Mouse (Mus musculus) bone marrow, adult 2 months (tissue): ENCODE results near the gene Casc3. TPM values are rescaled to one million over a fixed set of nuclear protein-coding genes. Genes with fewer than 3 reads are reported as not detected.
"Not testable (repeated sequence)": the region's sequence is repeated elsewhere in the genome, so short reads cannot be mapped to it uniquely, and the experiment has no call there.

Source experiments
- H3K27ac ChIP-seq: fragments of 200-500 bp; 2 replicates; pipeline ENCODE4 v1.5.1; 2012; ENCODE audit warnings: low read depth, mild to moderate bottlenecking, control low read depth, inconsistent platforms, low read length; ENCODE audit not compliant: control insufficient read depth, poor library complexity, insufficient read depth
- H3K4me1 ChIP-seq: fragments of 200-500 bp; 2 replicates; pipeline ENCODE4 v1.6.1; 2011; ENCODE audit warnings: low read length; ENCODE audit not compliant: control insufficient read depth, insufficient read depth
- H3K4me3 ChIP-seq: fragments of 200-500 bp; replicated peaks from 2 replicates; pipeline ENCODE3; 2011; ENCODE audit warnings: mild to moderate bottlenecking, low read depth, low read length, control low read depth; ENCODE audit not compliant: control insufficient read depth
- CTCF ChIP-seq: fragments of 200-500 bp; IDR thresholded peaks from 2 replicates; pipeline ENCODE4 v1.5.1; 2011; ENCODE audit warnings: low read length, control low read depth; ENCODE audit not compliant: control insufficient read depth, insufficient read depth
- POLR2A ChIP-seq: fragments of 200-500 bp; IDR thresholded peaks from 2 replicates; pipeline ENCODE4 v1.6.1; 2011; ENCODE audit warnings: low read depth, mild to moderate bottlenecking, control low read depth, low read length, borderline replicate concordance; ENCODE audit not compliant: control insufficient read depth
- WGBS: fragments of 180-500 bp; shearing (Covaris S2); methylation state at CpG from one replicate; pipeline ENCODE4 v1.1.7; 2018; 5-methylcytosine and 5-hydroxymethylcytosine counted together
- polyA plus RNA-seq: library from polyadenylated mRNA; stranded (reverse); fragments of >200 nt; gene quantifications from 2 replicates; pipeline ENCODE4 v1.2.4, GENCODE M21; 2011; ENCODE audit warnings: low replicate concordance; ENCODE audit not compliant: missing spikeins, insufficient read depth, insufficient read length

Gene Casc3
- polyA plus RNA-seq, 1 experiment, result 38.5 TPM

DNA sequence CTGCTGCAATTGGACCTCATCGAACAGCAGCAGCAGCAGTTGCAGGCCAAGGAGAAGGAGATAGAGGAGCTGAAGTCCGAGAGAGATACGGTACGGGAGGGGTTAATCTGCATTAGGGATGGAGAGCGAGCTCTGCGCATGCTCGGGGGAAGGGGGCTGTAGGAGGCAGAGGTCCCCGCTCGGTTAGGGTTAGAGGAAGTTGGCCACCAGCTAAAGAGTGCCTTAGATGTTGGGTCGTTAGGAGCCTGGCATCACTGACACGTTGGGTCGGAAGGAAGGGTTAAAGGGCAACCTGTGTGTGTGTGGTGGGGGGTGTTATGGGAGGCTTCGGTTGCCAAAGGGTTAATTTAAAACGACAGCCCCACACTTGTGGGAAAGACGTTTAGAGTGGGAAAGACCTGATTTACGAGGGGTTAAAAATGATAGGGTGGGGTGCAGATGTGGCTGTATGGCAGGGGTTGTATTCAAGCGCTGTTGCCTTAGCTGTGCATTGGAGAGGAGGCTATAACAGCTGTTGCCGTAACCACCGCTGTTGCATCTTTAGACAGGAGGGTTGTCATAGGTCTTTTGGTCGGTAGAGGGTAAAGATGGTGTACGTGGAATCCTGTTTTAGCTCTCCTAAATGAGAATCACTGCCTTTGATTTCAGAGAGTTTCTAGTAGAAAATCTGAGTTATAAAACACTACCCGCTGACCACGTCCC lies 8.0 kb upstream of the Casc3 start:
- WGBS, result 2% methylated on average over 23 of the region's 23 CpGs
- peaks cover 3% of the 10 kb centered on the region; the same call in 1 of the 2 replicates for H3K4me1 ChIP-seq
- TF ChIP-seq POLR2A (no peak), CTCF (no peak)
- peak overlapping the region; percentile 98 for H3K27ac ChIP-seq
- H3K4me3 ChIP-seq, result peak overlapping the region; percentile 93

DNA sequence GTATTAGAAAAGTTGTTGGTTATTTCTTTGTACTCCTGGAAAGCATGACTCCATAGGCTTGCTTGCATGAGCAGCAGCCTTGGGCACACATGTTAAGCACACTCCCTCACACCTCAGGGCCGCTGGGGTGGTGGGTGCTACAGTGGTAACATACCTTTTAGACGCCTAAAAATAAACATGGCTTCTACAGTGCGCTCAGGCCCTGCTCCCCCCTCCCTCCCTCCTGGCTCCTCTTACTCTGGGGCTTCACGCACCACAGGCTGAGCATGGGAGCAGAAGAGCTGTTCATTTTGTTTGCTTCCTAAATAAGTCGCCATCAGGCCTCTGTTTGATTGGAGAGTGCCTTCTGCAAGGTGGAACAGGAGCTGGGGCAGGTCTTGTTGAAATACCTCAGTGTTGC lies 7.4 kb upstream of the Casc3 start:
- peak overlapping the region; percentile 1; the same call in 1 of the 2 replicates for H3K27ac ChIP-seq
- 6% methylated on average over 5 of the region's 5 CpGs for WGBS
- no peak for TF ChIP-seq CTCF
- no peak for TF ChIP-seq POLR2A
- H3K4me1 ChIP-seq, result peaks cover 3% of the 10 kb centered on the region; the same call in 1 of the 2 replicates
- peak overlapping the region; percentile 32 for H3K4me3 ChIP-seq

DNA sequence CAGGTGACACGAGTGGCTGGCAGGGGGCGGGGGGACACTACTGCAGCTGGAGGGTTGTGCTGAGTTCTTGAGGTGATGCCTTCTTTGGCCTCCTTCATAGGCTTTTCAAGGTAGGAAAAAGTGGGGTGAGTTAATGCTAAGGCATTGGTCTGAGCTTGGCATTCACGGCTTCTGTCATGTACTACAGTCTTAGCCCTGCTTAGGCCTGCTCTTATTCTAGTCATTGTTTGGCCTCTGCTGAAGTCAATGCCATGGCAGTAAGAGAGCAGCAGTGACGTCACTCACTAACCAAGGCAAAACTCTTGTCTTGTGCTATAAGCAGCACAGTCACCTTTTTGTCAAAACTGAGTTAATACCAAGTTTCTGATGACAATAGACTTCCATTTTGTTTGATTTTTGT lies 6.8 kb upstream of the Casc3 start:
- H3K4me1 ChIP-seq, result peaks cover 3% of the 10 kb centered on the region; the same call in 1 of the 2 replicates
- H3K27ac ChIP-seq, result no peak overlapping the region

DNA sequence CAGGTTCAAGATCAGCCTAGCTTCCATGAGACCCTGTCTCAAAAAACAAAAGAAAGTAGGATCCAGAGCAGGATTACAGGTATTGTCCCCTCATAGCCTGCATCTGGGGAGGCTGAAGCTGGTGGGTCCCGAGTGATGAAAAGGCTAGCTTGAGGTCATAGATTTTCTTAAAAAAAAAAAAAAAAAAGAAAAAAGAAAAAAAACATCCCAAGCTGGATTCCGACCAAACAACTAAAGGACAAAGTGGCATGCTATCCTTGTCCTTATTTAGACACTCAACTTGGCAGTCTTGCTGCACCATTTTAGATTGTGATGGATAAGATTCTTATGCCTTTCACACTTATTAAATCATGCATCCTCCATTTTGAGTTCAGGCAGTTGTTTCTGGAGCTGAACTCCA lies 3.7 kb downstream of the Casc3 start:
- WGBS, result 81% methylated on average over 2 of the region's 2 CpGs
- H3K4me1 ChIP-seq, result no peaks in the 10 kb centered on the region
- no peak overlapping the region for H3K27ac ChIP-seq
- no peak for TF ChIP-seq CTCF
- no peak for TF ChIP-seq POLR2A
- no peak overlapping the region for H3K4me3 ChIP-seq

More for the DNA sequence above, 6.8 kb upstream of the Casc3 start:
- WGBS, result 59% methylated on average over 4 of the region's 4 CpGs
- TF ChIP-seq POLR2A (no peak), CTCF (no peak)
- H3K4me3 ChIP-seq, result peak overlapping the region; percentile 32

DNA sequence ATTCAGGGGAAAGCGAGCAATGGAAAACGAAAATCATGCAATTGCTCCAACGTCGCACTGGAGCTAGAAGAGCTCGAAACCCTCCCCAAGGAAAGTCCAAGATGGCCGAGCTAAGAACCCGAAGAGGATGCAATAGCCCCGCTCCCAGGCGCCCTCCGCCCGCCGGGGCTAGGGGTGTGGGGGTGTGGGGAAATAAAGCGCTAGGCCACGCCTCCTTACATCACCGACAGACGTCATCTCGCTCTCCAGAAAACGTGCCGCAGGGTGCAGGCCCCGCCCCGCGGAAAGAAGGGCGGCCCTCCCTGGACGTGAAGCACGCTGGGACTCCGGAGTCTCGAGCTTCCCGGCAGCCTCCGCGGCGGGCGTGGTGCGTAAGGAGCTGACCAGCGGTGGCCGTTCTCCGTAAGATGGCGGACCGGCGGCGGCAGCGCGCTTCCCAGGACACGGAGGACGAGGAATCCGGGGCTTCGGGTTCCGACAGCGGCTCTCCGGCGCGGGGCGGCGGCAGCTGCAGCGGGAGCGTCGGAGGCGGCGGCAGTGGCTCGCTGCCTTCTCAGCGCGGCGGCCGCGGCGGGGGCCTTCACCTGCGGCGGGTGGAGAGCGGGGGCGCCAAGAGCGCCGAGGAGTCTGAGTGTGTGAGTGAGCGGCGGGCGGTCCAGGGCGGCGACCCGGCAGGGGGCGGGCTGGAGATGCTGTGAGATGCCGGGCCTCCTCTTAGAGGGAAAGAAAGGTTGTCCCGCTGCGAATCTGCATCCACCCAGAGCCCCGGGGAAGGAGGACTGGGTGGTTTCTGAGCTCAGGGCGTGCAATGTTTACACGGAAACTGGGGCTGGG lies 5.0 kb downstream of the Casc3 start:
- peak overlapping the region; percentile 97 for H3K27ac ChIP-seq
- WGBS, result under 1% methylated on average over 84 of the region's 84 CpGs
- H3K4me1 ChIP-seq, result no peaks in the 10 kb centered on the region
- TF ChIP-seq POLR2A, result peak; percentile 94
- TF ChIP-seq CTCF, result peak; percentile 15; the same call in 1 of the 2 replicates
- peak overlapping the region; percentile 80 for H3K4me3 ChIP-seq

DNA sequence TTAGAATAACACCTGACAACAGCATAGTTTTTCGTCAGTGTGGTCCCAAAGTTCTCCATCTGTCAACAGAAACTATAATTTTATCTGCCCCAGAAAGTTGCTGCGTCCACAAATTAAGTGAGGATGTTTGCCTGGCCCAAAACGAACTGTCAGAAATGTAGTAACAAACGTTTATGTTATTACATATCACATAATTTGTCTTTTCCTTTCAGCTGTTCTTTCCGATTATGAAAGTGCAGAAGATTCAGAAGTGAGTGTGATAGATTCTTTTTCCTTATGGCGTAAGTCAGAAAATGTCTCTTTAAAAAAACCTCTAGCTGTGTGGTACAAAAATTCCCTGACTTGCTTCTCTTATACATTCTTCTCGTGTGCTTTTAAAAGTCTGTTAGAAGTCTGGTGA lies 6.0 kb downstream of the Casc3 start:
- Histone ChIP-seq H3K4me3 (peak overlapping the region; percentile 80), H3K27ac (no peak overlapping the region), H3K4me1 (no peaks in the 10 kb centered on the region)
- 64% methylated on average over 7 of the region's 7 CpGs for WGBS
- TF ChIP-seq CTCF, result no peak
- no peak for TF ChIP-seq POLR2A

DNA sequence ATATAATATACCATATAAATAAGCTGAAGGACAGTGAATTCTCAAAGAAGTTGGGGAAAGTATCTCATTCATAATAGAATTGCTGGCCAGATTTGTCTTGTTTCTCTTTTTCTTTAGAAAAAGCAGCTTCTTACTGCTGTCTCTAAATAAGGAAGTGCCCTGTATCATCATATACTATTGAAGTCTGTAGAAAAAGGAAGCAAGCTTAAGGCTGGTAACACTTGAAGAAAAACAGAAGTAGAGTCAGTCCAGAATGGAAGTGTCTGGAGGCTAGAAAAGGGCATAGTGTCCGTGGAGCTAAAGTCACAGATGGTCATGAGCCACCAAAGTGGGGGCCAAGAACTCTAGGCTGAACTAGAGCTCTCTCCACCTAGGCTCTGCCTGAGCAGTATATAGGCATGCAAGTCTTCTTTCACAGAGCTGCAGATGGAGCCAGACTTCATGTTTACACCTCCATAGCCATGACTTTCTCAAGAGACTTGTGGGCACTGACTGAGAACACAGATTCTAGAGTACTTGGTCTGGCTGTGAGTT lies 12.1 kb downstream of the Casc3 start:
- Histone ChIP-seq H3K4me3 (no peak overlapping the region), H3K27ac (peak overlapping the region; percentile 78; the same call in 1 of the 2 replicates), H3K4me1 (peaks cover 1% of the 10 kb centered on the region; the same call in 1 of the 2 replicates)
- WGBS, result 21% methylated on average over 1 of the region's 1 CpGs
- no peak for TF ChIP-seq CTCF

DNA sequence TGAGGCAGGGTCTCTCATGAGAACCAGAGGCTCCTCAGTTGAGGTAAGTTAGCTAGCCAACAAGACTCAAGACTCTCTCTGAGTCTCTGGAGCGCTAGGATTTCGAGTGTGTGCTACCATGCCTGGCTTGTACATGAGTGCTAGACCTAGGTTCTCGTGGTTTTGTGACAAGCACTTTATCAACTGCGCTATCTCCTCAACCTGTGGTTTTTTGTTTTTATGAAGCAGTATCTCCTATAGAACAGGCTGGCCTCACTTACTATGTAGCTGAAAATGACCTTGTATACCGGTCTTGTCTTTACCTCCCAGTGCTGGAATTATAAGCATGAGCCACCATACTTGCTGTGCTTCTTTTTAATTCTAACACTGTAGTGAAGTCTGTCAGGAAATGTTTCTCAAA lies 16.3 kb downstream of the Casc3 start:
- no peak overlapping the region for H3K4me3 ChIP-seq
- WGBS, result 61% methylated on average over 5 of the region's 5 CpGs

DNA sequence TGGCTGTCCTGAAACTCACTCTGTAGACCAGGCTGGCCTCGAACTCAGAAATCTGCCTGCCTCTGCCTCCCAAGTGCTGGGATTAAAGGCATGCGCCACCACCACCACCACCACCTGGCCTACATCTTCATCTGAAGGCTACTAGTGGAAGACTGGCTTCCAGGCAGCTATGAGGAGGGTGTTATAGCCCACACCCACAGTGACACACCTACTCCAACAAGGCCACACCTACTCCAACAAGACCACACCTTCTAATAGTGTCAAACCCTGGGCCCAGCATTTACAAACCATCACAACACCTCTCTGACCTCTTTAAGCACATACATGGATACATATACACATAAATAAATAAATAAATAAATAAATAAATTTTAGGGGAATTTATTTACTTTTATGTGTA lies 21.4 kb downstream of the Casc3 start:
- H3K27ac ChIP-seq, H3K4me1 ChIP-seq, H3K4me3 ChIP-seq: not testable (repeated sequence)
- 88% methylated on average over 2 of the region's 2 CpGs for WGBS

More for the DNA sequence above, 16.3 kb downstream of the Casc3 start:
- H3K27ac ChIP-seq, result no peak overlapping the region
- H3K4me1 ChIP-seq, result peaks cover 1% of the 10 kb centered on the region; the same call in 1 of the 2 replicates
- TF ChIP-seq CTCF, result no peak
- TF ChIP-seq POLR2A, result no peak
